Mouse (Mus musculus) induced T-regulatory cell, adult 2 months (primary cell): ENCODE results near the gene Timm8b.
"Not testable (repeated sequence)": the region's sequence is repeated elsewhere in the genome, so short reads cannot be mapped to it uniquely, and the experiment has no call there.

ENCODE experiments used
- DNase-seq: peaks from one replicate; pipeline ENCODE4 v3.0.0-alpha.2; 2012; ENCODE audit warnings: low read depth

Timm8b gene

GRCm38 (mm10) chr9:50602055-50602845, 1.5 kb upstream of the Timm8b start:
- no peak for DNase-seq

- DNase-seq = no peak
Observed at GRCm38 (mm10) chr9:50603998-50604324, 251 bp downstream of the Timm8b start.

GRCm38 (mm10) chr9:50604338-50604737, 628 bp downstream of the Timm8b start:
- no peak for DNase-seq

GRCm38 (mm10) chr9:50612115-50612514, 8.4 kb downstream of the Timm8b start:
- no peak for DNase-seq

GRCm38 (mm10) chr9:50616161-50616560, 12.5 kb downstream of the Timm8b start:
- DNase-seq = no peak

GRCm38 (mm10) chr9:50616766-50617603, 13.3 kb downstream of the Timm8b start, which contains the start of the genes Pih1d2 and Nkapd1:
Gene Pih1d2, plus strand, starts transcription at chr9:50617321.
Gene Nkapd1, minus strand, starts transcription at chr9:50617464.
- peak; percentile 96 for DNase-seq

GRCm38 (mm10) chr9:50617794-50618330, 14.2 kb downstream of the Timm8b start:
- no peak for DNase-seq

GRCm38 (mm10) chr9:50630903-50631302, 27.2 kb downstream of the Timm8b start:
- DNase-seq = not testable (repeated sequence)

GRCm38 (mm10) chr9:50632016-50632688, 28.4 kb downstream of the Timm8b start:
- no peak for DNase-seq

GRCm38 (mm10) chr9:50633059-50633458, 29.3 kb downstream of the Timm8b start:
- peak; percentile 45 for DNase-seq

GRCm38 (mm10) chr9:50634270-50634669, 30.6 kb downstream of the Timm8b start:
- DNase-seq = no peak

- DNase-seq = no peak
Observed at GRCm38 (mm10) chr9:50646826-50647370, 43.2 kb downstream of the Timm8b start.

GRCm38 (mm10) chr9:50650503-50650902, 46.8 kb downstream of the Timm8b start:
- no peak for DNase-seq
